Mouse (Mus musculus) heart, postnatal 0 days (tissue): ENCODE measurements around the gene Mrm3.

Experiments used
- CTCF ChIP-seq: IDR thresholded peaks from 2 replicates; pipeline ENCODE4 v1.5.1; 2016; ENCODE audit warnings: antibody characterized with exemption, control low read depth, low read depth
- EP300 ChIP-seq: IDR thresholded peaks from 2 replicates; pipeline ENCODE4 v1.6.1; 2016; ENCODE audit warnings: antibody characterized with exemption, low read depth

DNA sequence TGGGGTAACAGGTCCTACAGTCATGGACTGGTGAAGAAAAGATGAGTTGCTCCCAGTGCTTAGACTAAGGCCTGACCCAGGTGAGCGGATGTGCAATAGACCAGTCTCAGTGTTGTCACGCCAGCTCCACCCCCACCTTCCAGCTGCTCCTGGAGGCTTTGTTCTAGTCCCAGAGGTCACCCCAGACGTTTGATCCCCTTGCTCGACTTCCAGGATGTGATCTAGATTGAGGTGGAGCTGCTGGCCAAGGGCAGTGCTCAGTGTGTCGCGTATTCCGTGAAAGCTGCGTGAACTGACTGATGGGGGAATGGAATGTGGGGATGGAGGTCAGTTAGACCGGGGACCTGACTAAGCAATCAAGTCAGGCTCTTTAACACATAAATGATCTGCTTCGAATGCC is 43.8 kb downstream of the Mrm3 start:
- no peak for TF ChIP-seq EP300
- TF ChIP-seq CTCF, result no peak
